Mouse (Mus musculus): ENCODE results near the gene Hexim2.

The Hexim2 gene

GRCm38 (mm10) chr11:103142441-103143182 is 10.4 kb downstream of the Hexim2 start:
- DNase-seq = peak; percentile 79 to 81

DNA sequence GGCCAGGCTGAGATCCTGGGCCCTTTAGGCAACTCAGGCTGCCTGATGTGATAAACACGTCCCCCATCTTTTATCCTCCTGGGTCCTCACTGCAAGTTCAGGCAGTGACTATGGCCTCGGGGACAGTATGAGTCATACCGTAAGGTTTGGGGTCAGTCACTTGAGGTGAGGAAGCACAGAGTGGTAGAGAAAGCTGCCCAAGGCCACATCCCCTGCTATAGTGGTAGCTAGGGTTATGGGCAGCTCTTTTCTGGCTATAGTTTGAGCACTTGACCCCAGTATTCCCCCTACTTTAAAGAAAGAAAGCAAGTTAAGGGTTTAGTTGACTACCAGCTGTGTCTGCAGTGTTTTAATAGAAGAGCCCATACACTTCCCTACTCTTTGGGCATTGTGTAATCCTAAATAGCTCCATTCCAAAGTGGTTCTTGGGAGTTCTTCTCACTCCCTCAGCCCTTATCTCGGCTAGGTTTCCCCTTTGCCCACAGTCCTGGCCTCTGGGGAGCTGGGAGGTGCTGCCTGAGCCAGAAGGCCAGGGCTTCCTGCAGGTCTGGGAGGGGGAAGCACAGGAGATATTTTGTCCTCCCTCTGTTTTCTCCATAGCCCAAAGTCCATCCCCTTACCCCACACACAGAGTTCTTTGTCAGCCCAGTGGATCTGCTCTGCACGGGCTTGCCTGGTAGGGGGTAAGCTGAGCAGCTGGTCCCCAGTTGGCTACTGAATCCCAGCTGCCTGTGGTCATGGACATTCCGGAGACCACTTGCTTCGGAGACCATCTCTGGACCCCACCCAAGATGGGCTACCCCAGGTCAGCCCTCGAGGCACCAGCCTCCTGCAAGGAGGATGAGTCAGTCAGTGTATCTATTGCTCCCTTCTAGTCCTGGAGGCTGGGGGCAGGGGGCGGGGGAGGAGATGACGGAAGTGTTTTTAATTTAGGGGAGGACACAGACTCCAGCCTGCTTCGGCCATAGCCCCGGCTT is 12.4 kb downstream of the Hexim2 start:
- DNase-seq = peak; percentile 26 to 29

DNA sequence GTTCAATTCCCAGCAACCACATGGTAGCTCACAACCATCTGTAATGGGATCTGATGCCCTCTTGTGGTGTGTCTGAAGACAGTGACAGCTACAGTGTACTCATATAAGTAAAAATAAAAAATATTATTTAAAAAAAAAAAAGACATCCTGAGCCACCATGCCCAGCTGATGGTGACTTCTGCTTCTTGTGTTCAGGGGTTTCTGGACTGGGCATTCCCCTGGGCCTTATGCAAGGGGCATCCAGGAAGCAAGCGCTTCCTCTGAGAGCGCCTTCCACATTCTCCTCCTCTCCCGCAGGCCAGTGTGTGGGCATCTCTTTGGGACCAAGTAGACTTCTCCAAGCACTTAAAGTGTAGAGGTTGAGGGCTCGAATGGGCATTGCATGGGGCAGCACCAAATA is 14.2 kb downstream of the Hexim2 start:
- DNase-seq = no peak

GRCm38 (mm10) chr11:103147766-103148165 is 15.5 kb downstream of the Hexim2 start:
- DNase-seq = peak; percentile 70 to 88

DNA sequence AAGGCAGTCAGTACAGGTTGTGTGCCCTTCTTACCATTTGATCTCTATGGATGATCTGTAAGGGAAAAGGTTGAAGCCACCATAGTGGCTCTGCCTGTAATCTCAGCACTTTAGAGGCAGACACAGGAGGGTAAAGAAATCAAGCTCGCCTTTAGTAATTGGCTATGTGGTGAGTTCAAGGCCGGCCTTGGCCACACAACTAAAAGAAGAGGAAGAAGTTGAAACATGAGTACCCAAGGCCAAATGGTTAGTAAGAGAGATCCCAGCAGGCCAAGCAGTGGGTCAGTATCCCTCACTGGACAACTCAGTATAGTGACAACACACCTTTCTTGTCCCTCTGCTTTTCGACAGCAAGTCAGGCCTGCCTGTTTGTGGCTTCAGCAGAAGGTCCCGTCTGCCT is 17.5 kb downstream of the Hexim2 start:
- DNase-seq = no peak

GRCm38 (mm10) chr11:103158621-103159478 is 26.6 kb downstream of the Hexim2 start:
- DNase-seq = peak; percentile 96 to 99

DNA sequence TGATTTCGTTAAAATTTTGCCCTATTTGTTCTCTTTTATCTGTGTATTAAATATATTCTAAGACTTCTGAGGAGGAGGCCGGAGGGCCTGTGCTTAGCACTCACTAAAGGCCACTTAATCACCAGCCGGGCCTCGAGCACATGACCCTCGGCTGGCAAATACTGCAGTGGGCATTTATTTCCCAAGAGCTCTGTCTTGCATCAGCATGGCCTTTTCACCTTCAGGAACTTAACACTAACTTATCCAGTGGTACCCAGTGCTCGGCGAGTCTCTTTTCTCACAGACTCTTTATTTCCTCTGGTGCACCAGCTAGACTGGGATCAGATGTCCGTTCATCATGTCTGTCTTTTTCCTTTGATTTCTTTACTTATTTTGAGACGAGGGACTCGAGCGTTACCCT is 28.5 kb downstream of the Hexim2 start:
- DNase-seq = no peak

- peak in 1 of 2 experiments; percentile 54 for DNase-seq
Measured at GRCm38 (mm10) chr11:103161449-103161848, 29.2 kb downstream of the Hexim2 start.

DNA sequence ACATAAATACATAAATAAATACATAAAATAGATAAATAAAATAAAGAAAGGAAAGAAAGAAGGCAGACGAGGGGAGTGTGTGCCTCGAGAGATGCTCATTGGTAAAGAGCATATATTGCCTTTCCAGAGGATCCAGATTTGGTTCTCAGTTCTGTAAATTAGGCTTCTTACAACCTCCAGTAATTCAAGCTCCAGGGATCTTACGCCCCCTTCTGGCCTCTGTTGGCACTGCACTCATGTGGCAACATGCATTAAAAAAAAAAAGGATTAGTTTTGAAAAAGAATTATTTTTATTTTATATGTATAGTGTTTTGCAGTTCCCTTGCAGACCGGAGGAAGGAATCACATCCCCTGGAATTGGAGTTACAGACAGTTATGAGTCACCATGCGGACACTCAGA is 29.9 kb downstream of the Hexim2 start:
- peak in 1 of 2 experiments; percentile 65 for DNase-seq

DNA sequence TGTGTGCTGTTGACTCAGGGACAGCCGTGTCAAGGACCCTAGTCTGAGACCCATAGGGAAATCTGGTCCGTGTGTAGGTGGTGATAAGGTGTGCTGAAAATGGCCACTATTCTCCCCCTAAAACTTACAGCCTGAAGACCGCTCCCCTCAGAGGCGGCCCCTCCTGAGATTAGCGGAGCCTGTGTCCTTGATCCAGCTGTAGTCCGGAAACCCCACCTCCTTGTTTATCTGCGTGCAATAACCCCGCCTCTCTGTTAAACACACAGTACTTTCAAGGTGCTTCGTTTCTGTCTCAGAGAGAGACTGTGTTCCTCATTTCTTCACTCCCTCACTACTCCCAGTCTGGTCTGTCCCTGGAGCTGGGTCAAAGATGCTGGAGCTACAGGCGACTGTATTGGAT is 32.2 kb downstream of the Hexim2 start:
- no peak for DNase-seq

DNA sequence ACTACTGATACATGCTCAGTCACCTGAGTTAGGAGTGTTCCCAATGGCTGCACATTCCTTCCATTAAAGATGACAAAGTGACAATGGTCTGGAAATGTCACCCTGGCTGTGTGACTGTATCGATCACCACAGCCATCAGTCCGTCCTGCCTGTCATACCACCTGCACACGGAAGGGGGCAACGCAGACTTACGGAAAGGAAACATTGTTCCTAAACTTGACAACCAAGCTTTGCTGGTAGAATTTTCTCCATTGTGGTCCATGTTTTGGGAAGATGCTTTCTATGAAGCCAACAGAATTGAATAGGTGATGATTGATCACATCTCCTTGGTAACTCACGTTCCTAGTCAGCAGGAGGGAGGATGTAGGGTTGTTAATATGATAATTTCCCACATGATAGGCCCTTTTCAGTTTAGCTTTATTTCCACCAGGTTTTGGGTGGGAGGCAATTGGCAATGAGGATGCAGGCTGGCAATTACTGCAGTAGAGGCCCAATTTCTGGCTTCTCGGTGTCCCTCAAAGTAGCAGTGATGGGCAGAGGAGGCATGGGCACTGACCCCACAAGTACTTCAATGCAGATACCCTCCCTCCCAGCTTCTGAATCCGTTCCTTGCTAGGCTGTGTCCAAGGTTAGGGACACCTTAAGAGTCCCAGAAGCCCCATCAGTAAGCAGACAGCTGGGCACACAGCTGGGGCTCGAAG is 36.6 kb downstream of the Hexim2 start:
- peak; percentile 76 to 87 for DNase-seq

DNA sequence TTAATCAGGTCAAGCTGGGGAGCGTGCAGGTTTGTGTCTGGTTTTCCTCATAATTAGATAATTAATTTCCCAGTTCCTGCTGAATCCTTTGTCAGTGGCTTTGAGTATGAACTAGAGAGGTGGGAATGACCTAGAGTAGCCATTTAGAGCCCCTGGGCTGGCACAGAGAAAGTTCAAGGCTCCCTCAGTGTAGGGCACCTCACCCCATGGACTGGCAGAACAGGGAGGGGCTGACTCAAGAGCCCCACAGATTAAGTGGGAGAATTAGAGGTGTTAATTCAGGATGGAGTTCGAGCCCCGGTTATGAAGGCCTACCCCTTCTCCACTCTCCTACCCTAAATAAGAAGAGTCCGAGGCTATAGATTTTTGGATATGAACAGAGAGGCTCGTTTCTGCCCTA is 37.4 kb downstream of the Hexim2 start:
- no peak for DNase-seq

DNA sequence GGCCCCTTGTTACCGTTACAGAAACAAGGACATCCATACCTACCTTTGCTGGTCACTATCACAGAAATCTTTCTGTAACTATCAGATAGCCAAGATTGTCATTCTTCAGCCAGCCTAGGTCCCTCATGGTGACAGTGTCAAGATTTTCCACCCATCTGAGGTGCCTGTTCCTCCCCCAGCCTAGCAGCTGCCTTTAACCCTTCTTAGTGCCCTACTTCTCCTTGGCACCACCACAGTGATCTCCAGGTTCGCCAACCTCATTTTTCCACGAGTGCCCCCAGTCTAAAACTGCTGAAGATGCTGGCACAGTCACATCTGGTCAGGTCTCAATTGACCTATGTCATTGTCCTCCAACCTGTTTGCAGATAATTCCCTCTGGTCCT is 37.9 kb downstream of the Hexim2 start:
- no peak for DNase-seq

DNA sequence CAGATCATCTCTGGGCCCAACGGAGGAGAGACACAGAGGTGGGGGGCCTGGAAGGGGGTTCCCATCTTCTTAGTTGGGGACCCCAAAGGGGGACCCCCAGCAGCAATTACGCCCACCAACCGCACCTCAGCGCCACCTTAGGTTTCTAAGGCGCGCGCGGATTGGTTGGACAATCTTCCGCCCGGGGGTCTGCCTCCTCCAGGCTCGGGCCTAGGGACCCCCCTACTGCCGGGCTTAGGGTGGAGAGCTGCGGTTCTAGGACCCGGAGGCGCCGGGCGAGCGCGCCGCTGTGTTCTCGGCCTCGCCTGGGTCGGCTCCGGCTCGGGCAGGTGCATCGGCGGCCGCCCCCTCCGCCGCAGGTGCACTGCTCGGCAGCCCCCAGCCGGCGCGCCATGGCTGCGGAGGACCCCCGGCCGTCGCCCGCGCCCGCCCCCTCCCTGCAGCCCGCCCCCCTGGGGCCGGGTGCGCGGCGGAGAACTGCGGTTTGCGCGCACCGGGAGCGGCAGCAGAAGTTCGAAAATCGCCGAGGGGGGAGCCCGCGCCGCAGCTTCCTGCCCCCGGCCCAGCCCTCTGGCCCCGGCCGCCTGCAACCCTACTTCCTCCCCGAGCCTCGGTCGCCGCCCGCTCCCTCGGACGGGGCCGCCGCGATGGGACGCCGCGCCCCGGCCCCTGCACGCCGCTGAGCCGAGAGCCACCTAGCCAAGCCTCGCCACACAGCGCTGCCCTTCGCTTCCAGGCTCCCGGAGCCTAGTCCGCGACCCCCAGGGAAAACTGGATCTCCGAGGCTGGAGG is 38.5 kb downstream of the Hexim2 start, which contains the start of gene Fmnl1:
Gene Fmnl1 (plus strand): TSS at position 614 of the 792 bp plus-strand sequence.
- peak; percentile 59 to 75 for DNase-seq

DNA sequence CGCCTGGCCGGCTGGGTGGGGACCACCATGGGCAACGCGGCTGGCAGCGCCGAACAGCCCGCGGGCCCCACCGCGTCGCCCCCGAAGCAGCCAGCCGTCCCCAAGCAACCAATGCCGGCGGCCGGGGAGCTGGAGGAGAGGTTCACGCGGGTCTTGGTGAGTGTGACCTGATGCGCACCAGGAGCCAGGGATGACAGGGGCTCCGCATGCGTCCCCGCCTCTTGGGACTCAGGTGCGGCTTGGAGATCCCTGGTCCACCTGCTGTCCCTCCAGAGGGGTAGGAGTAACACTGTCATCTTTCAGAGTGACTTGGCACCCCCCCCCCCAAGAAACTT is 39.0 kb downstream of the Hexim2 start:
- DNase-seq = no peak

DNA sequence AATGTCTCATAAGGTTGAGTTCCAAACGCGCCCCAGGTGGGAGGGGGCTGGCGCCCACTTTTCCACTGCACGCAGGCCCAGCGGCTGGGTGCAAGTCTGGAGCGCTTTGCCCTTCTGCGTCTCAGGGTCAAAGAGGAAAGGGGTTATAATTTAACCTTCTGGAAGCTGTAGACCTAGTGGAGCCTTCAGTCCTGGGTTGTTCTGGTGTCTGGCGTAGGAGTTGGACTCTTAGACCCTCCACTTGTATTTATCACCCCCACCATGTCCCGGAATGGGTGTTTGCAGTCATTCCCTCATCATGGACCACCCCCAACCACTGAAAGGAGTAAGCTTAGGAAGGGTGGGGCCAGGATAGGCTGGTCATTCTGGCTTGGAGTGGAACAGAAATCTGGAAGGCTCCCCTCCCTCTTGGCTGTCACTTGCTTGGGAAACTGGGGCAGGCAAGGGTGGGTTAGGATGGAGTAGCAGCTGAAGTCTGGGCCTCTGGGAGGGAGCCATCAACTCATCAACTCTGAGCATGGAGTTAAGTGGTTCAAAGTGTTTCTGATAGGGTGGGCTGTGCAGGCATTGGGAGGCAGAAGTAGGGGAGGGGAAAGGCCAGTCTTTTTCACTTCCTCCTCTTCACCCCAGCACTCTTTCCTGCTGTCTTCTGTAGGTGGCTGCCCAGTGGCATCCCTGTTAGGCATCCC is 39.6 kb downstream of the Hexim2 start:
- DNase-seq = peak; percentile 75 to 88

DNA sequence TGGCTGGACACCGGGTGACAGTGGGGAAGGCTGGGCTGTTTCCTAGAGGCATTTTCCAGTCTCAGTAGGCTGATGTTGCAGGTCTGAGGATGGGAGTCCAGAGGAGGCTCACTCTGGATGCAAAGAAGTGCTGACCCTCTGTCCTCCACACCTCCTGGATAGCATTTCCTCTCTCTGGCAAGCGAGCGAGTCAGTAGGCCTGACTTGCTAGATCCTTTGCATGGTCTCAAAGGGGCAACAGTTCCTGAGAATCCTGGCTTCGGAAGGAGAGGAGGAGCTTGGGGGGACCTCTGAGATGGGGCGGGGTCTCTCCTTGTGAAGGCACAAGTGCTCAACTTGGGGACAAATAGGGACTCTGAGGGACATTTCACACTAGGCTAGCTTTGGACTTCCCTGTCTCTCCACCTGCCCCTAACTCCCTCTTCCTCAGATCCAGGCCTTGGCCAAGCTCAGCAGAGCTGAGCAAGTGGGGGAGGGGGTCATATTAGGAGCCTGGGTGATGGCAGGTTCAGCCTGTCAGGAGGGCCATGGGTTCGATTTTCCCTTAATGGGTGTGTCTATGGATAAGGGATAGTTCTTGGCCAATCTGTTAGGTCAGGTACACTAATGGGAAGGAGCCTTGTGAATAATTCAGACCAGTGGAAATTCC is 40.3 kb downstream of the Hexim2 start:
- no peak for DNase-seq

DNA sequence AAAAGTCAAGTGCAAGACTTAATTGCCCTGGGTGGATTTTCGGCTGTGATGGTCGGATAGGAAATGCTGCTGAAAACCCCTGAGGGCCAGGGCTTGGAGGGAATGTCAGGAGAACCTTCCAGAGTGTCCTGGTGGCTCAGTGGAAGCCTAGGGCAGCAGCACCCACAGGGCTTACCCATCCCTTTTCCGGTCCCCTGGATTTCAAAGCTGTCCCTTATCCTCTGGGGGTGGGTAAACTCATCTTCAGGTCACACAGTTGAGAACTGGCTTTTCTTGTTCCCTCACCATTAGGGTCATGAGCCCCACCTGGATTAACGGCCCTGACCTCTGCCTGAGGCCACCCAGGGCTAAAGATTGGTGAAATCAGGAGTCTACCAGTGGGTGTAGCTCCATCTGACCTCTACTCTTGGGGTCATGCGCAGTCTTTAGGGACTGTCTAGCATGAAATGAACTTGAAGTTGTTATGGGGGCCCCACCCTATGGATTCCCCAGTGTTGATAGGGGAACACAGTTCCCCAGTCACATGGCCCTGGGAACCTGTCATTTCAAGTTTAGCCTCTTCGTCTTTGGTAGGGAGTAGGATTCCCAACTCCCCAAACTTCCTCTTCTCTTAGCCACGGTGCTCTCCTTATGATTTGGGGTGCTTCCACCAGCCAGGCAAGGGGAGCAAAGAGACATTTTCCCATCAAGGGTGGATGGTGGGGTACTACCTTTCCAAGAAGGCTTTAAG is 41.0 kb downstream of the Hexim2 start:
- no peak for DNase-seq

GRCm38 (mm10) chr11:103173771-103174344 is 41.6 kb downstream of the Hexim2 start:
- peak; percentile 60 to 61 for DNase-seq
